Mouse (Mus musculus): ENCODE data around the gene Usp35. TPM values are rescaled to one million over a fixed set of nuclear protein-coding genes. Genes with fewer than 3 reads are reported as not detected.

Gene Usp35
- total and polyA plus RNA-seq, 3 experiments = 0.58 to 2.2 TPM; not detected in 1

- TF ChIP-seq TCF12 (IDR thresholded peaks at IDR 0.05; ENCODE audit: low read depth, low read length) (no peak), MXI1 (IDR thresholded peaks at IDR 0.05; ENCODE audit: low read depth, low read length) (no peak)
These were observed 732 bp downstream of the Usp35 start (continued) for GRCm38 (mm10) chr7:97330931-97331645.

GRCm38 (mm10) chr7:97329676-97330075, 2.1 kb downstream of the Usp35 start:
- Histone ChIP-seq H3K4me1 (ENCODE audit: control insufficient read depth in 1 of 2, insufficient read depth in 2 of 2, low read length in 2 of 2) (peaks cover 6 to 14% of the 10 kb centered on the region in 2 experiments), H3K9ac (ENCODE audit: control insufficient read depth, low read depth, low read length, poor library complexity, severe bottlenecking) (no peak overlapping the region), H3K27me3 (ENCODE audit: control insufficient read depth in 1 of 2, insufficient read depth in 2 of 2, low read length in 2 of 2) (no peaks in the 10 kb centered on the region), H3K9me3 (replicated peaks; ENCODE audit: insufficient read depth, low read length) (no peaks in the 10 kb centered on the region), H3K27ac (ENCODE audit: control insufficient read depth, low read depth, low read length) (no peak overlapping the region), H3K79me2 (ENCODE audit: control insufficient read depth, insufficient read depth, low read length, poor library complexity) (no peaks in the 10 kb centered on the region), H3K36me3 (ENCODE audit: control insufficient read depth in 1 of 2, insufficient read depth in 2 of 2, low read length in 2 of 2) (peaks cover 0 to 7% of the 10 kb centered on the region in 2 experiments; a peak in 2 of 4 replicates), H3K4me3 (ENCODE audit: control insufficient read depth in 1 of 2, insufficient read depth in 1 of 2, low read depth in 2 of 2, low read length in 2 of 2) (no peak overlapping the region)
- no peak for DNase-seq (ENCODE audit: low read depth, low spot score)
- no peak for TF ChIP-seq NELFE (IDR thresholded peaks at IDR 0.05; ENCODE audit: low read depth, low read length)
- TF ChIP-seq MAZ (IDR thresholded peaks at IDR 0.05; ENCODE audit: low read depth, low read length) = no peak

- Histone ChIP-seq H3K9me3 (replicated peaks; ENCODE audit: insufficient read depth, low read length) (no peaks in the 10 kb centered on the region), H3K27me3 (ENCODE audit: control insufficient read depth in 1 of 2, insufficient read depth in 2 of 2, low read length in 2 of 2) (no peaks in the 10 kb centered on the region), H3K4me1 (ENCODE audit: control insufficient read depth in 1 of 2, insufficient read depth in 2 of 2, low read length in 2 of 2) (peaks cover 6 to 14% of the 10 kb centered on the region in 2 experiments), H3K27ac (ENCODE audit: control insufficient read depth, low read depth, low read length) (no peak overlapping the region), H3K4me3 (ENCODE audit: control insufficient read depth in 1 of 2, insufficient read depth in 1 of 2, low read depth in 2 of 2, low read length in 2 of 2) (no peak overlapping the region), H3K36me3 (ENCODE audit: control insufficient read depth in 1 of 2, insufficient read depth in 2 of 2, low read length in 2 of 2) (peaks cover 0 to 7% of the 10 kb centered on the region in 2 experiments; a peak in 2 of 4 replicates), H3K9ac (ENCODE audit: control insufficient read depth, low read depth, low read length, poor library complexity, severe bottlenecking) (no peak overlapping the region), H3K79me2 (ENCODE audit: control insufficient read depth, insufficient read depth, low read length, poor library complexity) (no peaks in the 10 kb centered on the region)
- no peak for DNase-seq (ENCODE audit: low read depth, low spot score)
- no peak for TF ChIP-seq ELF1 (IDR thresholded peaks at IDR 0.05; ENCODE audit: low read depth, low read length)
- TF ChIP-seq EP300 (IDR thresholded peaks at IDR 0.05; ENCODE audit: low read depth in 1 of 2, low read length in 2 of 2) = no peak
- no peak for TF ChIP-seq ZNF384 (IDR thresholded peaks at IDR 0.05; ENCODE audit: low read depth, low read length)
- TF ChIP-seq CTCF (IDR thresholded peaks at IDR 0.05 in 2 of 3, conservative IDR thresholded peaks at IDR 0.05 in 1 of 3; ENCODE audit: control insufficient read depth in 1 of 3, insufficient read depth in 1 of 3, low read depth in 2 of 3, low read length in 3 of 3, poor library complexity in 1 of 3, severe bottlenecking in 1 of 3) = no peak
- TF ChIP-seq NRF1 (IDR thresholded peaks at IDR 0.05; ENCODE audit: insufficient read depth, low read depth, low read length, poor library complexity, severe bottlenecking) = no peak
- TF ChIP-seq MAZ (IDR thresholded peaks at IDR 0.05; ENCODE audit: low read depth, low read length) = no peak
- TF ChIP-seq E2F4 (IDR thresholded peaks at IDR 0.05; ENCODE audit: borderline replicate concordance, low read depth, low read length) = no peak
These were observed 2.8 kb downstream of the Usp35 start for GRCm38 (mm10) chr7:97328891-97329588.
